Mouse (Mus musculus) neural tube, embryonic 11.5 days (tissue): ENCODE results near the gene Nudt21. TPM values are rescaled to one million over a fixed set of nuclear protein-coding genes. Genes with fewer than 3 reads are reported as not detected.

Source experiments
- ATAC-seq: fragments of 200-750 bp; cut with Nextera tagmentation; 2 replicates; pipeline ENCODE4 v1.8.0; 2017; ENCODE audit warnings: moderate number of reproducible peaks, mild to moderate bottlenecking, moderate TSS enrichment, moderate library complexity; ENCODE audit not compliant: insufficient read depth, low FRiP score, low TSS enrichment
- DNase-seq: peaks from one replicate; pipeline ENCODE4 v3.0.0-alpha.2; 2015; ENCODE audit warnings: low spot score
- H3K27ac ChIP-seq: fragments of 300-500 bp; sonication (generic); 2 replicates; pipeline ENCODE4 v1.5.1; 2014; ENCODE audit warnings: low read depth, mild to moderate bottlenecking, low read length
- H3K27me3 ChIP-seq: fragments of 300-500 bp; sonication (generic); 2 replicates; pipeline ENCODE4 v1.6.1; 2014; ENCODE audit warnings: mild to moderate bottlenecking, low read length, mixed read lengths; ENCODE audit not compliant: control insufficient read depth, insufficient read depth
- H3K36me3 ChIP-seq: fragments of 300-500 bp; sonication (generic); 2 replicates; pipeline ENCODE4 v1.6.1; 2014; ENCODE audit warnings: mild to moderate bottlenecking, low read length, moderate library complexity, mixed read lengths; ENCODE audit not compliant: control insufficient read depth, insufficient read depth
- H3K4me1 ChIP-seq: fragments of 300-500 bp; sonication (generic); 2 replicates; pipeline ENCODE4 v1.6.1; 2014; ENCODE audit warnings: low read length, mixed read lengths; ENCODE audit not compliant: control insufficient read depth, insufficient read depth
- H3K4me2 ChIP-seq: fragments of 300-500 bp; sonication (generic); 2 replicates; pipeline ENCODE4 v1.6.1; 2014; ENCODE audit warnings: low read depth, mild to moderate bottlenecking, moderate library complexity
- H3K4me3 ChIP-seq: fragments of 300-500 bp; sonication (generic); 2 replicates; pipeline ENCODE4 v1.5.1; 2014; ENCODE audit warnings: low read depth, low read length
- H3K9ac ChIP-seq: fragments of 300-500 bp; sonication (generic); 2 replicates; pipeline ENCODE4 v1.6.1; 2014; ENCODE audit warnings: mild to moderate bottlenecking, low read length
- H3K9me3 ChIP-seq: fragments of 300-500 bp; sonication (generic); 2 replicates; pipeline ENCODE4 v1.6.1; 2016; ENCODE audit warnings: low read length; ENCODE audit not compliant: control insufficient read depth
- WGBS: fragments of 180-500 bp; shearing (Covaris S2); extraction: QIAGEN DNeasy Blood & Tissue Kit; methylation state at CpG from one replicate; pipeline ENCODE4 v1.1.7; 2014; 5-methylcytosine and 5-hydroxymethylcytosine counted together
- polyA plus RNA-seq: library from polyadenylated mRNA; unstranded; fragments of >200 nt; fragmentation: Nextera tagmentation; extraction: Ambion mirVana; gene quantifications from 2 replicates; pipeline ENCODE4 v1.2.1, GENCODE M21; 2014

The Nudt21 gene
- polyA plus RNA-seq, 1 experiment from 2014 or later, result 160 TPM

GRCm38 (mm10) chr8:93976446-93977211, 60.2 kb downstream of the Nudt21 start:
- no peak overlapping the region for H3K4me2 ChIP-seq
- no peaks in the 10 kb centered on the region for H3K9me3 ChIP-seq
- H3K36me3 ChIP-seq, result peaks cover 17% of the 10 kb centered on the region
- ATAC-seq (no peak), DNase-seq (no peak)
- no peaks in the 10 kb centered on the region for H3K27me3 ChIP-seq
- H3K9ac ChIP-seq, result no peak overlapping the region
- 93% methylated on average over 6 of the region's 6 CpGs for WGBS
- H3K4me1 ChIP-seq, result no peaks in the 10 kb centered on the region
- no peak overlapping the region for H3K27ac ChIP-seq
- no peak overlapping the region for H3K4me3 ChIP-seq

GRCm38 (mm10) chr8:93975358-93975757, 61.5 kb downstream of the Nudt21 start:
- no peak overlapping the region for H3K27ac ChIP-seq
- no peak overlapping the region for H3K4me3 ChIP-seq
- ATAC-seq (no peak), DNase-seq (no peak)
- no peaks in the 10 kb centered on the region for H3K27me3 ChIP-seq
- no peak overlapping the region for H3K4me2 ChIP-seq
- no peak overlapping the region for H3K9ac ChIP-seq
- H3K4me1 ChIP-seq, result no peaks in the 10 kb centered on the region
- WGBS, result 90% methylated on average over 2 of the region's 2 CpGs
- peaks cover 19% of the 10 kb centered on the region for H3K36me3 ChIP-seq
- H3K9me3 ChIP-seq, result no peaks in the 10 kb centered on the region

- Histone ChIP-seq H3K27ac (no peak overlapping the region), H3K4me3 (no peak overlapping the region), H3K27me3 (no peaks in the 10 kb centered on the region), H3K4me2 (no peak overlapping the region), H3K9me3 (no peaks in the 10 kb centered on the region), H3K9ac (no peak overlapping the region), H3K4me1 (no peaks in the 10 kb centered on the region), H3K36me3 (peaks cover 19% of the 10 kb centered on the region)
- 96% methylated on average over 11 of the region's 11 CpGs for WGBS
- ATAC-seq, result no peak
- DNase-seq, result no peak
These were observed 62.1 kb downstream of the Nudt21 start for GRCm38 (mm10) chr8:93974602-93975186.

GRCm38 (mm10) chr8:93973831-93974375, 62.9 kb downstream of the Nudt21 start:
- H3K4me2 ChIP-seq, result no peak overlapping the region
- DNase-seq, result no peak

GRCm38 (mm10) chr8:93972971-93973734, 63.7 kb downstream of the Nudt21 start:
- H3K36me3 ChIP-seq, result peaks cover 19% of the 10 kb centered on the region
- DNase-seq, result no peak
- H3K9me3 ChIP-seq, result no peaks in the 10 kb centered on the region
- H3K9ac ChIP-seq, result no peak overlapping the region
- ATAC-seq, result no peak
- 88% methylated on average over 14 of the region's 14 CpGs for WGBS
- H3K4me2 ChIP-seq, result no peak overlapping the region
- no peak overlapping the region for H3K4me3 ChIP-seq
- H3K27ac ChIP-seq, result no peak overlapping the region
- H3K4me1 ChIP-seq, result no peaks in the 10 kb centered on the region
- no peaks in the 10 kb centered on the region for H3K27me3 ChIP-seq

More at GRCm38 (mm10) chr8:93973831-93974375, 62.9 kb downstream of the Nudt21 start:
- Histone ChIP-seq H3K9ac (no peak overlapping the region), H3K27me3 (no peaks in the 10 kb centered on the region), H3K36me3 (peaks cover 19% of the 10 kb centered on the region), H3K27ac (no peak overlapping the region), H3K4me1 (no peaks in the 10 kb centered on the region), H3K9me3 (no peaks in the 10 kb centered on the region), H3K4me3 (no peak overlapping the region)
- ATAC-seq, result no peak
- WGBS, result 94% methylated on average over 13 of the region's 13 CpGs

GRCm38 (mm10) chr8:93972211-93972610, 64.6 kb downstream of the Nudt21 start:
- Histone ChIP-seq H3K27me3 (no peaks in the 10 kb centered on the region), H3K9me3 (no peaks in the 10 kb centered on the region), H3K4me2 (no peak overlapping the region), H3K4me1 (no peaks in the 10 kb centered on the region), H3K27ac (no peak overlapping the region), H3K36me3 (peaks cover 19% of the 10 kb centered on the region), H3K4me3 (no peak overlapping the region), H3K9ac (no peak overlapping the region)
- 92% methylated on average over 5 of the region's 5 CpGs for WGBS
- DNase-seq, result no peak
- ATAC-seq, result no peak

GRCm38 (mm10) chr8:93971451-93971850, 65.4 kb downstream of the Nudt21 start:
- Histone ChIP-seq H3K9me3 (no peaks in the 10 kb centered on the region), H3K4me2 (no peak overlapping the region), H3K4me1 (no peaks in the 10 kb centered on the region), H3K27me3 (no peaks in the 10 kb centered on the region), H3K36me3 (peaks cover 19% of the 10 kb centered on the region), H3K27ac (no peak overlapping the region), H3K9ac (no peak overlapping the region), H3K4me3 (no peak overlapping the region)
- DNase-seq (no peak), ATAC-seq (no peak)
- WGBS, result 86% methylated on average over 10 of the region's 10 CpGs

GRCm38 (mm10) chr8:93969626-93970340, 67.0 kb downstream of the Nudt21 start:
- Histone ChIP-seq H3K27ac (no peak overlapping the region), H3K36me3 (peaks cover 15% of the 10 kb centered on the region), H3K4me1 (no peaks in the 10 kb centered on the region), H3K4me3 (no peak overlapping the region), H3K9me3 (no peaks in the 10 kb centered on the region), H3K9ac (no peak overlapping the region), H3K4me2 (no peak overlapping the region), H3K27me3 (no peaks in the 10 kb centered on the region)
- ATAC-seq (no peak), DNase-seq (no peak)
- 59% methylated on average over 7 of the region's 7 CpGs for WGBS
